Mouse (Mus musculus) heart, postnatal 0 days (tissue): ENCODE measurements at regions not wholly inside any gene's neighbourhood (a gene's known extent, or its start where the extent isn't known, plus 50 kb on each side); places are given as distances from the start of the nearest gene placed in this dataset.

Experiments
- ATAC-seq: fragments of 200-750 bp; cut with Nextera tagmentation; 2 replicates; pipeline ENCODE4 v1.8.0; 2017; ENCODE audit warnings: low read depth, moderate number of reproducible peaks, moderate library complexity; ENCODE audit not compliant: insufficient read depth
- DNase-seq: peaks from one replicate; pipeline ENCODE4 v3.0.0-alpha.2; 2016; ENCODE audit warnings: low spot score
- H3K27ac ChIP-seq: fragments of 300-500 bp; sonication (generic); 2 replicates; pipeline ENCODE4 v1.5.1; 2014; ENCODE audit warnings: low read depth, mild to moderate bottlenecking
- H3K27me3 ChIP-seq: fragments of 300-500 bp; sonication (generic); 2 replicates; pipeline ENCODE4 v1.6.1; 2014; ENCODE audit warnings: low read length, mixed read lengths; ENCODE audit not compliant: control insufficient read depth, insufficient read depth
- H3K36me3 ChIP-seq: fragments of 300-500 bp; sonication (generic); replicated peaks from 2 replicates; pipeline ENCODE4 v1.6.1; 2014; ENCODE audit warnings: low read length, mixed read lengths; ENCODE audit not compliant: control insufficient read depth, insufficient read depth
- H3K4me1 ChIP-seq: fragments of 300-500 bp; sonication (generic); 2 replicates; pipeline ENCODE4 v1.6.1; 2014; ENCODE audit warnings: antibody characterized with exemption; ENCODE audit not compliant: control insufficient read depth, insufficient read depth
- H3K4me2 ChIP-seq: fragments of 300-500 bp; sonication (generic); 2 replicates; pipeline ENCODE4 v1.6.1; 2014; ENCODE audit warnings: low read depth, mild to moderate bottlenecking, low read length, moderate library complexity
- H3K4me3 ChIP-seq: fragments of 300-500 bp; sonication (generic); 2 replicates; pipeline ENCODE4 v1.5.1; 2014; ENCODE audit warnings: low read depth, low read length
- H3K9ac ChIP-seq: fragments of 300-500 bp; sonication (generic); replicated peaks from 2 replicates; pipeline ENCODE4 v1.6.1; 2014; ENCODE audit warnings: low read depth, low read length, mixed read lengths
- H3K9me3 ChIP-seq: fragments of 300-500 bp; sonication (generic); replicated peaks from 2 replicates; pipeline ENCODE4 v1.6.1; 2016; ENCODE audit warnings: low read length; ENCODE audit not compliant: control insufficient read depth
- CTCF ChIP-seq: IDR thresholded peaks from 2 replicates; pipeline ENCODE4 v1.5.1; 2016; ENCODE audit warnings: antibody characterized with exemption, control low read depth, low read depth
- EP300 ChIP-seq: IDR thresholded peaks from 2 replicates; pipeline ENCODE4 v1.6.1; 2016; ENCODE audit warnings: antibody characterized with exemption, low read depth
- WGBS: fragments of 180-500 bp; shearing (Covaris S2); extraction: QIAGEN DNeasy Blood & Tissue Kit; methylation state at CpG from one replicate; pipeline ENCODE4 v1.1.7; 2014; 5-methylcytosine and 5-hydroxymethylcytosine counted together

- 61% methylated on average over 5 of the region's 5 CpGs for WGBS
- Histone ChIP-seq H3K27ac (no peak overlapping the region), H3K4me1 (no peaks in the 10 kb centered on the region)
These were observed 135.6 kb upstream of the Mctp2 start for GRCm38 (mm10) chr7:72442001-72442400.

DNA sequence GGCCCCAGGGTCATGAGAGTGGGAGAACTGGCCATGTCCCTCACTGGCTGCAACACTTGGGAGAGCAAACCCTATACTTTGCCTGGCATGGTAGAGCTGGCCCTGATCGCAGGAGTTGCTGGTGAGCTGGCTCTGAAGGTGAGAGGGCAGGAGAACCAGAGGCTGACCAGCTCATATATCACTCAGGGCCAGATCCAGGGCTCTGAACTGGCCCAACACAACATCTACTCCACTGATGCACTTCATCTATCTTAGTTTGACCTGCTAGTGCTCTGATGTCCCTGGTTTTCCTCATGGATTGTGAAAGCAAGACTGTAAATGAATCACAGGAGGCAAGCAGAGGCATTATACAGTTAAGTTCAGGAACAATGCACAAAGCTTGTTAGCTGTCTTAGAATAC, 137.6 kb upstream of the Mctp2 start:
- no peaks in the 10 kb centered on the region for H3K27me3 ChIP-seq
- ATAC-seq: no peak
- TF ChIP-seq CTCF: no peak
- WGBS: 88% methylated on average over 1 of the region's 1 CpGs
- no peak overlapping the region for H3K4me2 ChIP-seq
- no peaks in the 10 kb centered on the region for H3K4me1 ChIP-seq
- no peak for DNase-seq
- H3K9ac ChIP-seq: no peak overlapping the region
- H3K4me3 ChIP-seq: no peak overlapping the region
- no peaks in the 10 kb centered on the region for H3K36me3 ChIP-seq
- H3K9me3 ChIP-seq: no peaks in the 10 kb centered on the region
- no peak overlapping the region for H3K27ac ChIP-seq

More at GRCm38 (mm10) chr7:72442001-72442400, 135.6 kb upstream of the Mctp2 start:
- H3K27me3 ChIP-seq: no peaks in the 10 kb centered on the region
- TF ChIP-seq CTCF (no peak), EP300 (no peak)
- no peak overlapping the region for H3K9ac ChIP-seq
- no peak overlapping the region for H3K4me3 ChIP-seq
- DNase-seq (no peak), ATAC-seq (no peak)
- no peaks in the 10 kb centered on the region for H3K9me3 ChIP-seq
- no peak overlapping the region for H3K4me2 ChIP-seq
- no peaks in the 10 kb centered on the region for H3K36me3 ChIP-seq

DNA sequence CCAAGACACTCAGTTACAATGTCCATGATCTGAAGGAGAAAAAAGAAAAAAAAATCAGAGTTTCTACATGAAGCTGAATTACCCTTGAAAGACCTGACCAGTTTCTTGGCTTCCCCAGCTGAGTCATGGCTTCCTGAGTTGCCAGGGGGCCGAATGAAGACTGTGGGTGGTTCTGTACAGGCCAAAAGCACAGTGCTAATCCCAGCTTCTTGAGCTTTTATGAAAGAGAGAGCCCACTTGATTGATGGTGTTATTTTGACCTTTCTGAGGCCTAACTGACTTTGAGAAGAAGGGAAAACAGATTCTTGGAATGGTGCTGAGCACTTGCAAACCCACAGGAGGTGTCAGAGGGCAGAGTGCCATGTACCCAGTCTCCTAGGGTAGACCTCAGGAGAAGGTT, 138.4 kb upstream of the Mctp2 start:
- TF ChIP-seq EP300: no peak
- no peak for TF ChIP-seq CTCF
- DNase-seq: no peak
- Histone ChIP-seq H3K27me3 (no peaks in the 10 kb centered on the region), H3K4me1 (no peaks in the 10 kb centered on the region), H3K9me3 (no peaks in the 10 kb centered on the region), H3K4me2 (no peak overlapping the region), H3K4me3 (no peak overlapping the region), H3K9ac (no peak overlapping the region), H3K27ac (no peak overlapping the region), H3K36me3 (no peaks in the 10 kb centered on the region)
- no peak for ATAC-seq
- 57% methylated on average over 1 of the region's 1 CpGs for WGBS

DNA sequence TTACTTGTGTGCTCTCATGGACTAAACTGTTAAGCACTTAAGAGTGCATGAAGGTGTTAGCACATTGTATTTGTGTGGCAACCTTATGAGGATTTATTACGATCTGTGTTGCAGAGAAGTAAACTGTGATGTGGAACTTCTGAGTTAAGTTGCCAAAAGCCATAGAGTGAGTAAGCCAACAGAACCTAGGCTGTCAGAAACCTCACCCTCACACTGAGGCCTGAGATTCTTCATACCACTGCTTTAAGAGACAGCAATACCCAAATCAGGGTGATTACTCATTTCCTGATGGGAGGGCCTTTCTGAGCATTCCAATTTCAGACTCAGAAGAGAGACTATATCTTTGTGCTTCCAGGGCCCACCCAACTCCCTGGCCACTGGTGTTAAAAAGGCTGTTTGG, 140.5 kb upstream of the Mctp2 start:
- TF ChIP-seq CTCF (no peak), EP300 (no peak)
- DNase-seq: peak; percentile 10

GRCm38 (mm10) chr7:72462978-72463377, 156.6 kb upstream of the Mctp2 start:
- 77% methylated on average over 4 of the region's 4 CpGs for WGBS
- Histone ChIP-seq H3K27me3 (no peaks in the 10 kb centered on the region), H3K27ac (no peak overlapping the region), H3K4me3 (no peak overlapping the region), H3K4me2 (no peak overlapping the region), H3K9ac (no peak overlapping the region), H3K4me1 (no peaks in the 10 kb centered on the region), H3K36me3 (no peaks in the 10 kb centered on the region), H3K9me3 (no peaks in the 10 kb centered on the region)
- DNase-seq (no peak), ATAC-seq (no peak)
- no peak for TF ChIP-seq EP300
- no peak for TF ChIP-seq CTCF

More for the DNA sequence above, 140.5 kb upstream of the Mctp2 start:
- Histone ChIP-seq H3K27ac (no peak overlapping the region), H3K27me3 (no peaks in the 10 kb centered on the region), H3K36me3 (no peaks in the 10 kb centered on the region), H3K9me3 (no peaks in the 10 kb centered on the region), H3K4me2 (no peak overlapping the region), H3K4me1 (no peaks in the 10 kb centered on the region), H3K9ac (no peak overlapping the region), H3K4me3 (no peak overlapping the region)
- no peak for ATAC-seq
- WGBS: 73% methylated on average over 1 of the region's 1 CpGs

DNA sequence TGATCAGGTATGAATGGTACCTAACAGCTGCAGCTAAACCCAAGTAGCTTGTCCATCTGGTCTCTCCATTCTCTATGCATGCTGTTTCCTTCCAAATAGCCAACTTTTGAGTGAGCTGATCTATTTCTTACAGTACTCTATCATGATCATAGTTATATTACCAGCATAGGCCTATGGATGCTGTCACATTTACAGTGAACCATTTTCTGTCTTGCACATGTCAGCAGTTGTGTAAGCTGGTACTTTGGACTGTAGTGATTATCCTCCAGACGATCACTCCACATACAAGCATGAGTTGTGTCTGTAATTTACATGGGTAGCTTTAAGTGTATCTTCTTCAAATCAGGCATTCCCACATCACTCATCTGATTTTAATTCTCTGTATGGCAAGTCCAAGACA, 158.2 kb upstream of the Mctp2 start:
- DNase-seq (no peak), ATAC-seq (no peak)
- Histone ChIP-seq H3K4me2 (no peak overlapping the region), H3K9ac (no peak overlapping the region), H3K27me3 (no peaks in the 10 kb centered on the region), H3K9me3 (no peaks in the 10 kb centered on the region), H3K36me3 (no peaks in the 10 kb centered on the region), H3K4me3 (no peak overlapping the region), H3K4me1 (no peaks in the 10 kb centered on the region), H3K27ac (no peak overlapping the region)
- 70% methylated on average over 1 of the region's 1 CpGs for WGBS
- TF ChIP-seq EP300 (no peak), CTCF (no peak)
